Mouse (Mus musculus) ovary, postnatal 14 days (tissue): Measurements from ENCODE around the gene Golph3l.
"Not testable (repeated sequence)": the region's sequence is repeated elsewhere in the genome, so short reads cannot be mapped to it uniquely, and the experiment has no call there.

Source experiments
- DNase-seq: peaks from one replicate; pipeline ENCODE4 v3.0.0; 2022; ENCODE audit warnings: low spot score

Gene Golph3l

GRCm38 (mm10) chr3:95588604-95589086 lies at the start of gene Golph3l:
Gene Golph3l, plus strand, starts transcription at chr3:95588934.
- DNase-seq, result peak; percentile 85

GRCm38 (mm10) chr3:95538936-95539335 lies 49.8 kb upstream of the Golph3l start:
- DNase-seq, result no peak

- no peak for DNase-seq
These were observed 48.9 kb upstream of the Golph3l start for GRCm38 (mm10) chr3:95539837-95540236.

- not testable (repeated sequence) for DNase-seq
These were observed 47.5 kb upstream of the Golph3l start for GRCm38 (mm10) chr3:95541186-95541585.

GRCm38 (mm10) chr3:95542171-95542570 lies 46.6 kb upstream of the Golph3l start:
- no peak for DNase-seq

- no peak for DNase-seq
These were observed 45.8 kb upstream of the Golph3l start for GRCm38 (mm10) chr3:95542981-95543380.

GRCm38 (mm10) chr3:95550176-95550575 lies 38.6 kb upstream of the Golph3l start:
- DNase-seq, result no peak

- DNase-seq, result no peak
These were observed 34.7 kb upstream of the Golph3l start for GRCm38 (mm10) chr3:95553986-95554385.

- no peak for DNase-seq
These were observed 29.3 kb upstream of the Golph3l start, which contains the start of gene Hormad1 for GRCm38 (mm10) chr3:95559437-95559836. Gene Hormad1, plus strand, starts transcription at chr3:95559677.

GRCm38 (mm10) chr3:95560738-95561137 lies 28.0 kb upstream of the Golph3l start:
- DNase-seq, result no peak

- DNase-seq, result no peak
These were observed 26.9 kb upstream of the Golph3l start for GRCm38 (mm10) chr3:95561826-95562225.

- no peak for DNase-seq
These were observed 19.1 kb upstream of the Golph3l start for GRCm38 (mm10) chr3:95569585-95569984.

GRCm38 (mm10) chr3:95587754-95588603 lies 755 bp upstream of the Golph3l start:
- no peak for DNase-seq

GRCm38 (mm10) chr3:95598734-95599133 lies 10.0 kb downstream of the Golph3l start:
- no peak for DNase-seq

GRCm38 (mm10) chr3:95601287-95601686 lies 12.6 kb downstream of the Golph3l start:
- no peak for DNase-seq

GRCm38 (mm10) chr3:95606096-95606495 lies 17.4 kb downstream of the Golph3l start:
- no peak for DNase-seq

- no peak for DNase-seq
These were observed 20.5 kb downstream of the Golph3l start for GRCm38 (mm10) chr3:95609195-95609594.

- no peak for DNase-seq
These were observed 25.3 kb downstream of the Golph3l start for GRCm38 (mm10) chr3:95613996-95614395.

- no peak for DNase-seq
These were observed 29.8 kb downstream of the Golph3l start for GRCm38 (mm10) chr3:95618511-95618910.

GRCm38 (mm10) chr3:95621241-95621640 lies 32.5 kb downstream of the Golph3l start:
- no peak for DNase-seq

GRCm38 (mm10) chr3:95622421-95622820 lies 33.7 kb downstream of the Golph3l start:
- DNase-seq, result not testable (repeated sequence)

- no peak for DNase-seq
These were observed 34.8 kb downstream of the Golph3l start for GRCm38 (mm10) chr3:95623551-95623950.

GRCm38 (mm10) chr3:95623991-95624515 lies 35.3 kb downstream of the Golph3l start:
- not testable (repeated sequence) for DNase-seq
